ENCODE assay signal across 11 mouse cellular contexts in the genomic region with DNA sequence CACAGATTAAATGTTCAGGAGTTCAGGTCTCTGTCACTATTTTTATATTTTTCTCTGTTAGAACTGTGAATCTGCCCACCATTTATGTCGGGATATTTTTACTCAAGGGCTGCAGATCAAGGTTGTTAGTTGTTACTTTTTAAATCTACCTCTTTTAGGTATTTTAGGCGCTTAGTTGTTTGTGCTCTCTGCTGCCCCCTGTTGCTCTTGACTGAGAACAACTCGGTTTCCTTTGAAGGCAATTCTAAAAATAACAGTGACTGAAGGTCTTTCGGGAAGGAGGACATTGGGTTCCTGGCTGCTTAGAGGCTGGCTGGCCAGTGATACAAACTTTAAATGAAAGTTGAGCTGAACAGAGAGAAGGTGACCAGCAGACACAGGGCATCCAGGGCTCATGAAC. TPM values are rescaled to one million over a fixed set of nuclear protein-coding genes. Genes with fewer than 3 reads are reported as not detected.
A peak's percentile ranks its signal among the peaks of the same experiment; 100 is the strongest.
DNase-seq lines count a peak whose midpoint lies in the region; TF ChIP-seq lines count a peak whose summit lies in the region.
"Had no signal": no experiment of that assay in that cellular context is flagged by ENCODE, and none has a peak within 500 bp of the region (broad histone marks: within the 10 kb centered on the region; RNA-seq: fewer than 3 reads in every experiment).

No protein-coding gene starts in this region.

- intact Hi-C loops in left cerebral cortex, adult 2 months (cut with DNase I) = loop anchor here (10.0 kb wide), 1 partner anchor 495 kb away; no protein-coding TSS in a partner anchor
- intact Hi-C loops in left cerebral cortex, postnatal 25 days (cut with DNase I) = no loop called here
- intact Hi-C loops in left cerebral cortex, postnatal 4 days (cut with DNase I) = no loop called here

- DNase-seq in cerebellum, postnatal 25 days = peak; percentile 31 to 47
- DNase-seq in cerebellum, adult 11-12 months = no peak
- DNase-seq in left cerebral cortex, adult 2 months (ENCODE audit: extremely low spot score in 1 of 2, low spot score in 2 of 2) = no peak
- no peak for DNase-seq in left cerebral cortex, postnatal 25 days (ENCODE audit: low spot score in 2 of 2)
- DNase-seq in NIH3T3 (ENCODE audit: low read depth) = peak; percentile 25
- DNase-seq in embryo, embryonic 11 days = peak; percentile 14
- DNase-seq in left cerebral cortex, postnatal 4 days = no peak
- DNase-seq in spleen, adult 12 weeks (ENCODE audit: low spot score) = no peak

- no peak overlapping the region for H3K27ac ChIP-seq in left cerebral cortex, adult 2 months
- H3K27ac ChIP-seq: limb, embryonic 15.5 days; macrophage; stomach, embryonic 15.5 days had no signal

- no peak overlapping the region for H3K4me3 ChIP-seq in left cerebral cortex, adult 2 months
- H3K4me3 ChIP-seq: limb, embryonic 15.5 days; stomach, embryonic 15.5 days had no signal

- peak; percentile 64 for TF ChIP-seq CTCF in left cerebral cortex, adult 2 months (IDR thresholded peaks at IDR 0.05)

RNA-seq across cellular contexts. Expression of a gene that starts 54.9 kb away (rescaled TPM):
- total RNA-seq in left cerebral cortex, adult 2 months (2021) = 100 to 1,000 TPM; 330 to 336 TPM
- 100 to 1,000 TPM; 322 to 343 TPM for total RNA-seq in left cerebral cortex, postnatal 25 days (2021)
- total RNA-seq in left cerebral cortex, postnatal 4 days (2021) = 100 to 1,000 TPM; 244 to 249 TPM

Comparison
In these comparisons a context has a peak if more than half of its experiments do, and no peak if none do; other contexts are left out.
1. DNase-seq: peak in cerebellum, postnatal 25 days (2 of 2), NIH3T3 (single experiment) and embryo, embryonic 11 days (single experiment); none in cerebellum, adult 11-12 months (single experiment), left cerebral cortex, adult 2 months (0 of 2), left cerebral cortex, postnatal 25 days (0 of 2), left cerebral cortex, postnatal 4 days (single experiment) and spleen, adult 12 weeks (single experiment).